8 mouse cellular contexts compared by ENCODE assay signal in the genomic region with DNA sequence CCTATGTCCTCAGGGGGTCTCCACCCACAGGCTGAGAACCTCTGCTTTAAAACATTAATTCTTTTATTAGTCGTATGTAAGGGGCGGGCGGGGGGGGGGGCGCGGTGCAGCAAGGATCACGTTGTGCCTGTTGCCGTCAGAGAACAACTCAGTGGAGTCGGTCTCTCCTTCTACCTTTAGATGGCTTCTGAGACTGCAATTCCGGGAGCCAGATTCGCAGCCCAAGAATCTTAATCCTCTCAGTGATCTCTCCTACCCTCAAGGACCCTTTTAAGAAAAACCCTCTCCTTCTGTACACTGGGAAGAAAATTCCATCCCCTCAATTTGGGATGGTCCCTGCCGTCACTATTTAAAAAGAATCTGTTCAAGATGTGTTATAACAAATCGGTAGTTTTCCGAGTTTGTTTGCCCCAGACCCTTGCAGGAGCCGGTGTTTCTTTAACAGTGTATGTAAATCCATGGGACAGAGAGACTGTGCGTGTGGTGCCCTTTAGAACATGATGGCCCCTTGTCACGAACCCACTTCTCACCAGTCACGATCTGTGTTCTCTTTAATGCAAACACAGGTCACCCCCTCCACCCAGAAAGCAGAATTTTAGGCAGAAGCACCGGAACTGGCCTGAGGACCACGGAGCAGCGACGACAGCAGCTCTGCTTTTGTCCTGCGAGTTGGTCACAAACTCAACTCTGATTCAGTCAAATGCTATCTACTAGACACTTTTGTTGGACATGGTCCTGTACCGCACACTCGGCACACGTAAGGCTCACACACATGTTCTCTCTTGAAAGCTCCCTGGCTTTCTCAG. TPM values are rescaled to one million over a fixed set of nuclear protein-coding genes. Genes with fewer than 3 reads are reported as not detected.
DNase-seq lines count a peak whose midpoint lies in the region; ATAC-seq and TF ChIP-seq lines count a peak whose summit lies in the region.

No protein-coding gene starts in this region.

- peak overlapping the region; percentile 65 for H3K4me3 ChIP-seq in kidney, postnatal 0 days (replicated peaks; ENCODE audit: low read depth, low read length)
- H3K4me3 ChIP-seq in embryonic facial prominence, embryonic 11.5 days (ENCODE audit: low read depth, low read length): peak overlapping the region; percentile 60
- peak overlapping the region; percentile 56 for H3K4me3 ChIP-seq in hindbrain, embryonic 16.5 days (ENCODE audit: low read length)
- H3K4me3 ChIP-seq in midbrain, postnatal 0 days (ENCODE audit: low read depth, low read length): peak overlapping the region; percentile 47

- H3K4me2 ChIP-seq in kidney, postnatal 0 days (ENCODE audit: low read length): peak overlapping the region; percentile 61
- H3K4me2 ChIP-seq in embryonic facial prominence, embryonic 11.5 days (ENCODE audit: low read depth, low read length): peak overlapping the region; percentile 87
- H3K4me2 ChIP-seq in hindbrain, embryonic 16.5 days (ENCODE audit: low read length): peak overlapping the region; percentile 96
- H3K4me2 ChIP-seq in midbrain, postnatal 0 days (ENCODE audit: low read depth, low read length, poor library complexity, severe bottlenecking): peak overlapping the region; percentile 88

- no peaks in the 10 kb centered on the region for H3K4me1 ChIP-seq in kidney, postnatal 0 days (replicated peaks; ENCODE audit: insufficient read depth, low read length)
- H3K4me1 ChIP-seq in embryonic facial prominence, embryonic 11.5 days (ENCODE audit: control insufficient read depth, insufficient read depth, low read length): no peaks in the 10 kb centered on the region
- peaks cover 12% of the 10 kb centered on the region for H3K4me1 ChIP-seq in hindbrain, embryonic 16.5 days (ENCODE audit: control insufficient read depth, insufficient read depth, low read depth, low read length)
- H3K4me1 ChIP-seq in midbrain, postnatal 0 days (ENCODE audit: insufficient read depth, low read length): peaks cover 5% of the 10 kb centered on the region; the same call in 1 of the 2 replicates

- DNase-seq in kidney, postnatal 0 days (ENCODE audit: low spot score): no peak
- no peak for DNase-seq in kidney, adult 11 months
- DNase-seq in embryonic facial prominence, embryonic 11.5 days (ENCODE audit: low spot score): no peak
- no peak for DNase-seq in midbrain, postnatal 0 days (ENCODE audit: low spot score)
- no peak for DNase-seq in cerebellum, postnatal 10 days
- DNase-seq in spleen, postnatal 14 days (ENCODE audit: low spot score in 2 of 2): no peak

- no peak overlapping the region for H3K9ac ChIP-seq in kidney, postnatal 0 days (ENCODE audit: low read depth, low read length)
- H3K9ac ChIP-seq in embryonic facial prominence, embryonic 11.5 days (replicated peaks; ENCODE audit: low read length): no peak overlapping the region; the same call in 1 of the 2 replicates
- peak overlapping the region; percentile 57; the same call in 1 of the 2 replicates for H3K9ac ChIP-seq in hindbrain, embryonic 16.5 days (ENCODE audit: low read depth, low read length)
- H3K9ac ChIP-seq in midbrain, postnatal 0 days (replicated peaks; ENCODE audit: low read length, poor library complexity, severe bottlenecking): no peak overlapping the region

- no peaks in the 10 kb centered on the region for H3K27me3 ChIP-seq in kidney, postnatal 0 days (ENCODE audit: insufficient read depth, low read length)
- H3K27me3 ChIP-seq in embryonic facial prominence, embryonic 11.5 days (ENCODE audit: control insufficient read depth, insufficient read depth, low read length): peaks cover 27% of the 10 kb centered on the region
- H3K27me3 ChIP-seq in hindbrain, embryonic 16.5 days (replicated peaks; ENCODE audit: control insufficient read depth, insufficient read depth, low read length): peaks cover 40% of the 10 kb centered on the region
- peaks cover 28% of the 10 kb centered on the region for H3K27me3 ChIP-seq in midbrain, postnatal 0 days (ENCODE audit: insufficient read depth, low read length)

- peak overlapping the region; percentile 20; the same call in 1 of the 2 replicates for H3K27ac ChIP-seq in kidney, postnatal 0 days
- H3K27ac ChIP-seq in embryonic facial prominence, embryonic 11.5 days (replicated peaks; ENCODE audit: low read depth, low read length): no peak overlapping the region
- H3K27ac ChIP-seq in hindbrain, embryonic 16.5 days (ENCODE audit: low read depth, low read length): no peak overlapping the region
- no peak overlapping the region for H3K27ac ChIP-seq in midbrain, postnatal 0 days (ENCODE audit: low read depth, low read length)

- ATAC-seq in kidney, postnatal 0 days (replicated peaks; ENCODE audit: low FRiP score, low read depth): no peak
- ATAC-seq in embryonic facial prominence, embryonic 11.5 days (replicated peaks; ENCODE audit: insufficient number of reproducible peaks, low FRiP score, low TSS enrichment, low read depth): no peak
- ATAC-seq in hindbrain, embryonic 16.5 days: 0 out of 2 replicates have a peak, but pooled peaks have one; percentile 9
- ATAC-seq in midbrain, postnatal 0 days (ENCODE audit: low FRiP score): no peak
- ATAC-seq in megakaryocyte progenitor cell, adult 5-6 weeks (replicated peaks; ENCODE audit: poor library complexity): no peak

- no peaks in the 10 kb centered on the region for H3K36me3 ChIP-seq in kidney, postnatal 0 days (ENCODE audit: insufficient read depth, low read length)
- no peaks in the 10 kb centered on the region for H3K36me3 ChIP-seq in embryonic facial prominence, embryonic 11.5 days (replicated peaks; ENCODE audit: control insufficient read depth, insufficient read depth, low read depth, low read length)
- no peaks in the 10 kb centered on the region for H3K36me3 ChIP-seq in hindbrain, embryonic 16.5 days (ENCODE audit: control insufficient read depth, insufficient read depth, low read length)
- no peaks in the 10 kb centered on the region for H3K36me3 ChIP-seq in midbrain, postnatal 0 days (ENCODE audit: insufficient read depth, low read length)

- H3K9me3 ChIP-seq in kidney, postnatal 0 days (replicated peaks; ENCODE audit: low read length): no peaks in the 10 kb centered on the region
- H3K9me3 ChIP-seq in embryonic facial prominence, embryonic 11.5 days (replicated peaks; ENCODE audit: control insufficient read depth, low read length): no peaks in the 10 kb centered on the region
- no peaks in the 10 kb centered on the region for H3K9me3 ChIP-seq in hindbrain, embryonic 16.5 days (ENCODE audit: control insufficient read depth, low read length)
- no peaks in the 10 kb centered on the region for H3K9me3 ChIP-seq in midbrain, postnatal 0 days (ENCODE audit: low read length)

- TF ChIP-seq CTCF in kidney, postnatal 0 days (IDR thresholded peaks at IDR 0.05; ENCODE audit: low read depth): no peak
- TF ChIP-seq CTCF in midbrain, postnatal 0 days (IDR thresholded peaks at IDR 0.05): no peak

- WGBS in kidney, postnatal 0 days: 4% methylated on average over 25 of the region's 25 CpGs
- WGBS in embryonic facial prominence, embryonic 11.5 days: 3% methylated on average over 25 of the region's 25 CpGs
- WGBS in hindbrain, embryonic 16.5 days: under 1% methylated on average over 25 of the region's 25 CpGs
- 2% methylated on average over 25 of the region's 25 CpGs for WGBS in midbrain, postnatal 0 days

RNA-seq across cellular contexts. Expression of a gene that starts 0.7 kb away (rescaled TPM):
- 51.7 and 52.8 TPM in 2 replicates for polyA plus RNA-seq in kidney, postnatal 0 days (2015; fragmentation: Nextera tagmentation; extraction: Ambion mirVana)
- 9.9 and 10.9 TPM in 2 replicates for polyA plus RNA-seq in embryonic facial prominence, embryonic 11.5 days (2014; fragmentation: Nextera tagmentation; extraction: Ambion mirVana)
- polyA plus RNA-seq in hindbrain, embryonic 16.5 days (2015; fragmentation: Nextera tagmentation; extraction: Ambion mirVana): 2.7 and 3.9 TPM in 2 replicates
- 3.9 TPM in 2 replicates for total RNA-seq in midbrain, postnatal 0 days (2014; rRNA removed)
- polyA plus RNA-seq in midbrain, postnatal 0 days (2015; fragmentation: Nextera tagmentation; extraction: Ambion mirVana): 4.8 and 7.9 TPM in 2 replicates
- total RNA-seq in megakaryocyte progenitor cell, adult 5-6 weeks (2015): not detected in 2 replicates
- total RNA-seq in megakaryocyte progenitor cell, adult 5-6 weeks (2017): 0.17 TPM in 1 of 2 replicates, not detected in the other
